Mouse (Mus musculus): ENCODE data around the gene Zfp993. TPM values are rescaled to one million over a fixed set of nuclear protein-coding genes. Genes with fewer than 3 reads are reported as not detected.

The Zfp993 gene
- 0.49 TPM in 1 of 2 replicates, not detected in the other for polyA plus RNA-seq (2012; ENCODE audit: low replicate concordance)

GRCm38 (mm10) chr4:146610774-146611400, at the start of gene Zfp993:
Gene Zfp993 (plus strand): TSS chr4:146610961.

Other genes with a start within 250 kb of the Zfp993 start
- 0.28 TPM in 1 of 2 replicates, not detected in the other for gene Zfp992, start 161.9 kb upstream of the Zfp993 start, polyA plus RNA-seq (2012; ENCODE audit: low replicate concordance)
- not detected in 2 replicates for gene Zfp981, start 108.9 kb upstream of the Zfp993 start, polyA plus RNA-seq (2012; ENCODE audit: low replicate concordance)

All from leukemia stem cell, adult 10-12 weeks (primary cell).